Mouse (Mus musculus): ENCODE measurements around the gene Rnasek. TPM values are rescaled to one million over a fixed set of nuclear protein-coding genes. Genes with fewer than 3 reads are reported as not detected.

Rnasek gene
- polyA plus RNA-seq, 1 experiment: 125 TPM

GRCm38 (mm10) chr11:70199107-70199506 is 40.5 kb downstream of the Rnasek start:
- no peak for TF ChIP-seq POLR2A (IDR thresholded peaks at IDR 0.05; ENCODE audit: borderline replicate concordance, extremely low read depth, insufficient read depth, insufficient read length, poor library complexity, severe bottlenecking)
- no peak for TF ChIP-seq CTCF (IDR thresholded peaks at IDR 0.05; ENCODE audit: borderline replicate concordance, extremely low read depth, insufficient read depth, insufficient read length)

GRCm38 (mm10) chr11:70198332-70198731 is 41.3 kb downstream of the Rnasek start:
- no peak for TF ChIP-seq CTCF (IDR thresholded peaks at IDR 0.05; ENCODE audit: borderline replicate concordance, extremely low read depth, insufficient read depth, insufficient read length)
- TF ChIP-seq POLR2A (IDR thresholded peaks at IDR 0.05; ENCODE audit: borderline replicate concordance, extremely low read depth, insufficient read depth, insufficient read length, poor library complexity, severe bottlenecking): no peak
- no peak for DNase-seq (ENCODE audit: low read depth)

More at GRCm38 (mm10) chr11:70199107-70199506, 40.5 kb downstream of the Rnasek start:
- no peak for DNase-seq (ENCODE audit: low read depth)

DNA sequence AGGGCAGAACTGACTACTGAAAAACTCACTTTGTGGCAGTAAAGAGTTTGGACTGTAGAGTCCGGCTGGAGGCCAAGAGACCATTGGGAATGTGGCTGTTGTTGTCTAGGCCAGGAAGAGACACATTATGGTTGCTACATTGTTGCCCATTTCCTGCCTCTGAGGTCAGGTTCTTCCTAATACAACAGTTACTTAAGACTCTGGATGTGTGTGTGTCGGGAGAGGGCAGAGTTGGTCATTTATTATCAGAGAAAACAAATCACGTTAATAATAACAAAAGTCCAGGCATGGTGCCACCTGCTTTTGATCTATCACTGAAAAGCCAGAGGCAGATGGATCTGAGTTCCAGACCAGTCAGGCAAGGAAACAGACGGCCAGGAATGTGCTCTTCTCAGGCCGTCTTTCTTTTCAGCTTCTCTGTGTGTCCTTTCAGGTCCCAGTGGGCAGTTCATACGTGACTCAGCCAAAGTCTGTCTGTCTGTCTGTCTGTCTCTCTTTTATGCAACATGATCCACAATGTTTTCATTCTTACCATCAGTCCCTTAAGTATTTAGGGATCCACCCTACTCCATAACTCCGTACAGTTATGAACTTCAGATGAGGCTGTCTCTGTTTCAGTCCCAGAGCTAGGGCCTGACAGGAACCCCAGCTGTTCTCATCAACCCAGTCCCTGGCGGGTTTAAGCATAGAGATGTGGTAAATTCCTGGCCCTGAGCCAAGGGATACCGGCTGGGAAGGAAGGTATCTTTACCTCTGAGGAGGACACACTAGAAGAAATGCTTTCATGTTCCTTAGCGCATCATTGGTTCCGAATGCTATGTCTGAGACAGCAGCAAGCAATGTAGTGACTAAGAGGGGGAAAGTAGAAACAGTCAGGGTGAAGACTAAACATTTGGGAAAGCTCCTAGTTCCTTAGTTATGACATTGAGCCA is 46.0 kb downstream of the Rnasek start:
- TF ChIP-seq POLR2A (IDR thresholded peaks at IDR 0.05; ENCODE audit: borderline replicate concordance, extremely low read depth, insufficient read depth, insufficient read length, poor library complexity, severe bottlenecking) (no peak), CTCF (IDR thresholded peaks at IDR 0.05; ENCODE audit: borderline replicate concordance, extremely low read depth, insufficient read depth, insufficient read length) (no peak)
- DNase-seq (ENCODE audit: low read depth): no peak

- DNase-seq (ENCODE audit: low read depth): no peak
- no peak for TF ChIP-seq POLR2A (IDR thresholded peaks at IDR 0.05; ENCODE audit: borderline replicate concordance, extremely low read depth, insufficient read depth, insufficient read length, poor library complexity, severe bottlenecking)
- TF ChIP-seq CTCF (IDR thresholded peaks at IDR 0.05; ENCODE audit: borderline replicate concordance, extremely low read depth, insufficient read depth, insufficient read length): no peak
Measured at GRCm38 (mm10) chr11:70192157-70192556, 47.5 kb downstream of the Rnasek start.

DNA sequence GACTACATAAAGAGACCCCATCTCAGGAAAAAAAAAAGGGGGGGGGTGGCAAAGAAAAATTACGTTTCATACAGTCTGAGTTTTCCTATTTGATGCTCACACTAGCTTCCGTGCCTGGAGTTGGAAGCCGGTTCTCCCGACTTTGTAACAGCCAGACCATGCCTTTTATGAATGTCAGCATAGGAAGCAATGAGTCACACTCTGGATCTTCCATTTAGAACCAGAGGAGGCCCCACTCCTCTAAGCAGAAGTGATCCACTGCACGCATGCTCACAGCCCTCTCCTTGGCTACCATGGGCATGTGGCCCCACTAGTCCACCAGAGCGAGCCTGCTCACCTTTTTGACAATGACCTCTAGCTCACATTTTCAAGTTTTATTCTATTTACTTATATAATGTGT is 48.5 kb downstream of the Rnasek start:
- TF ChIP-seq POLR2A (IDR thresholded peaks at IDR 0.05; ENCODE audit: borderline replicate concordance, extremely low read depth, insufficient read depth, insufficient read length, poor library complexity, severe bottlenecking): no peak
- no peak for TF ChIP-seq CTCF (IDR thresholded peaks at IDR 0.05; ENCODE audit: borderline replicate concordance, extremely low read depth, insufficient read depth, insufficient read length)
- no peak for DNase-seq (ENCODE audit: low read depth)

GRCm38 (mm10) chr11:70189319-70190134 is 50.1 kb downstream of the Rnasek start:
- DNase-seq (ENCODE audit: low read depth): no peak
- no peak for TF ChIP-seq POLR2A (IDR thresholded peaks at IDR 0.05; ENCODE audit: borderline replicate concordance, extremely low read depth, insufficient read depth, insufficient read length, poor library complexity, severe bottlenecking)
- no peak for TF ChIP-seq CTCF (IDR thresholded peaks at IDR 0.05; ENCODE audit: borderline replicate concordance, extremely low read depth, insufficient read depth, insufficient read length)

Other genes starting within 250 kb of the Rnasek start
- 457 and 501 TPM in 2 replicates for gene Gabarap, start 248.7 kb downstream of the Rnasek start, polyA plus RNA-seq (2012; rRNA removed)
- 49.2 and 54.9 TPM in 2 replicates for gene Phf23, start 244.1 kb downstream of the Rnasek start, polyA plus RNA-seq (2012; rRNA removed)
- gene Dvl2, start 239.2 kb downstream of the Rnasek start, polyA plus RNA-seq (2012; rRNA removed): 36.8 and 45.7 TPM in 2 replicates
- 36.0 and 43.9 TPM in 2 replicates for gene Acadvl, start 224.4 kb downstream of the Rnasek start, polyA plus RNA-seq (2012; rRNA removed)
- gene Dlg4, start 222.9 kb downstream of the Rnasek start, polyA plus RNA-seq (2012; rRNA removed): 231 and 306 TPM in 2 replicates
- 1.2 and 1.8 TPM in 2 replicates for gene Asgr1, start 185.8 kb downstream of the Rnasek start, polyA plus RNA-seq (2012; rRNA removed)
- gene Asgr2, start 147.2 kb downstream of the Rnasek start, polyA plus RNA-seq (2012; rRNA removed): 0.09 TPM in 1 of 2 replicates, not detected in the other
- gene Mgl2, start 109.5 kb downstream of the Rnasek start, polyA plus RNA-seq (2012; rRNA removed): 0.33 and 0.37 TPM in 2 replicates
- 0.60 and 0.86 TPM in 2 replicates for gene Clec10a, start 83.6 kb downstream of the Rnasek start, polyA plus RNA-seq (2012; rRNA removed)
- 2.8 and 3.8 TPM in 2 replicates for gene Slc16a11, start 27.1 kb downstream of the Rnasek start, polyA plus RNA-seq (2012; rRNA removed)
- gene Slc16a13, start 18.8 kb downstream of the Rnasek start, polyA plus RNA-seq (2012; rRNA removed): 13.9 and 15.1 TPM in 2 replicates
- gene Bcl6b, start 10.0 kb downstream of the Rnasek start, polyA plus RNA-seq (2012; rRNA removed): 4.5 and 5.9 TPM in 2 replicates
- 153 and 207 TPM in 2 replicates for gene 0610010K14Rik, start 1.9 kb downstream of the Rnasek start, polyA plus RNA-seq (2012; rRNA removed)
- 14.8 and 18.0 TPM in 2 replicates for gene Gm21988, start within 50 bp of the Rnasek start, polyA plus RNA-seq (2012; rRNA removed)
- 0.78 and 1.6 TPM in 2 replicates for gene Alox12, start 15.5 kb upstream of the Rnasek start, polyA plus RNA-seq (2012; rRNA removed)
- gene Alox12e, start 82.8 kb upstream of the Rnasek start, polyA plus RNA-seq (2012; rRNA removed): not detected in 2 replicates
- gene Alox15, start 112.2 kb upstream of the Rnasek start, polyA plus RNA-seq (2012; rRNA removed): 0.05 and 0.29 TPM in 2 replicates
- gene Pelp1, start 170.2 kb upstream of the Rnasek start, polyA plus RNA-seq (2012; rRNA removed): 31.2 and 34.2 TPM in 2 replicates
- 68.7 and 86.1 TPM in 2 replicates for gene Arrb2, start 192.8 kb upstream of the Rnasek start, polyA plus RNA-seq (2012; rRNA removed)
- gene Med11, start 212.1 kb upstream of the Rnasek start, polyA plus RNA-seq (2012; rRNA removed): 28.1 and 31.8 TPM in 2 replicates
- gene Zmynd15, start 219.6 kb upstream of the Rnasek start, polyA plus RNA-seq (2012; rRNA removed): 0.93 and 1.4 TPM in 2 replicates
- gene Cxcl16, start 220.1 kb upstream of the Rnasek start, polyA plus RNA-seq (2012; rRNA removed): 3.1 and 3.5 TPM in 2 replicates